Mouse (Mus musculus): ENCODE results near the gene Cstad. TPM values are rescaled to one million over a fixed set of nuclear protein-coding genes. Genes with fewer than 3 reads are reported as not detected.

Cstad gene
- 1.6 and 4.4 TPM in 2 replicates for total RNA-seq (2021)
- long read RNA-seq, result 0 reads

DNA sequence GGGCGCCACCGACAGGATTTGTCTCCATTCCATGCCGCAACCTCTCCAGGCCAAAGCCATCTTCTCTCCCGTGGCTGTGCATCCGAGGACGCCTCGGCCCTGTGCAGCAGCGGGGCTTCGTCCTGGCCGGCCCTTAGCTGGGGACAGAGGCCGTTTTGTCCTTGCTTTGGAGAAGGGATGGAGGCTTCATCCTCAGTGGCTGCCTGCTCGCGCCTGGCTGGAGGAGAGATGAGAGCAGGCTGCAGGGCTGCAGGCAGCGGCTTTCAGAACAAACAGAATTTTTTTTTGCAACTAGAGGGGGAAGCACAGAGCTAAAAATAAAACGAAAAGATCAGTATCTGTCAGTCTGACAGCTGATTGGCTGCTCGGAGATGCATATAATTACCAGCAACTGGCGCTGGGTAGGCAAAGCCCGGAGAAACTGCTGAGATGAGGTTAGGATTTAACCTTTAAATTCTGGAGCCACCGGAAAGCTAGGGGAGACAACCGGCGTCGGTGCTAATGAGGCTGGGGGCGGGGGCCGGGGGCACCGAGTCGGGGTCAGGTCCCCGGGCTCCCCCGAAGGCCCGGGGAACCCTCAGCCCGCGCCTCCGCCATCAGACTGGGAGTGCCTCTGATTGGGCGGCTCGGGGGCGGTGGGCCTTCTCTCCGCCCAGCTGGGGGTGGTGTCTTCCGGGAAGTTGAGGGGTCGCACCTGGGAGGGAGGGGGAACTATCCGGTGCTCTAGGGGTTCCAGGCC is at the start of gene Cstad:
Gene Cstad, plus strand, starts transcription at position 400 of the 739 bp plus-strand sequence.
- DNase-seq, result peak; percentile 71

DNA sequence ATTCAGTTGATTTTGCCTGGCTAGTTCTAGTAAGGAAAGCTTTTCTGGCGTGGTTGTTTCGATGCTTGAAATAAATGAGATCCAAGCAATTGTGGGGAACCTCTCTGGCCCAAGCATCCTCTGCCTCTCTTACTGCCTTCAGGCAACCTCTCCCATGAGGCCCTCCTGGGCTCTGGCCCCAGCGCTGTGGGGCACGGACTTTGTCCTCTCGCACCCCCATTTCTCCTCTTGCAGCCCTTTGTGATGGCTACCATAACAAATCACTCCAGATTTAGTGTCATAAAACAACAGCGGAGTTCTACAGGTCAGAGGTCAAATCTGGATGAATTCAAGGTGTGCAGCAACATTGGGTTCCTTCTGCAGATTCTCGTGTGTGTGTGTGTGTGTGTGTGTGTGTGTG is 49.1 kb upstream of the Cstad start:
- DNase-seq, result no peak

DNA sequence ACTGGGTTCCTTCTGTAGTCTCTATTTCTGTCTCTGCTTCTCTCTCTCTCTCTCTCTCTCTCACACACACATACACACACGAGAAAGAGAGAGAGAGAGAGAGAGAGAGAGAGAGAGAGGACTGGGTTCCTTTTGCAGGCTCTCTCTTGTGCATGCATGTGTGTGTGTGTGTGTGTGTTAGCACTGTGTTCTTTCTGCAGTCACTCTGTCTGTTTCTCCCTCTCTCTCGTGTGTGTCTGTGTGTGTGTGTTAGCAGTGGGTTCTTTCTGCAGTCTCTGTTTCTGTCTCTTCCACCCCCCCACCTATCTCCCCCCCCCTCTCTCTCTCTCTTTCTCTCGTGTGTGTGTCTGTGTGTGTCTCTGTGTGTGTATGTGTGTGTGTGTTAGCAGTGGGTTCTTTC is 48.6 kb upstream of the Cstad start:
- no peak for DNase-seq

DNA sequence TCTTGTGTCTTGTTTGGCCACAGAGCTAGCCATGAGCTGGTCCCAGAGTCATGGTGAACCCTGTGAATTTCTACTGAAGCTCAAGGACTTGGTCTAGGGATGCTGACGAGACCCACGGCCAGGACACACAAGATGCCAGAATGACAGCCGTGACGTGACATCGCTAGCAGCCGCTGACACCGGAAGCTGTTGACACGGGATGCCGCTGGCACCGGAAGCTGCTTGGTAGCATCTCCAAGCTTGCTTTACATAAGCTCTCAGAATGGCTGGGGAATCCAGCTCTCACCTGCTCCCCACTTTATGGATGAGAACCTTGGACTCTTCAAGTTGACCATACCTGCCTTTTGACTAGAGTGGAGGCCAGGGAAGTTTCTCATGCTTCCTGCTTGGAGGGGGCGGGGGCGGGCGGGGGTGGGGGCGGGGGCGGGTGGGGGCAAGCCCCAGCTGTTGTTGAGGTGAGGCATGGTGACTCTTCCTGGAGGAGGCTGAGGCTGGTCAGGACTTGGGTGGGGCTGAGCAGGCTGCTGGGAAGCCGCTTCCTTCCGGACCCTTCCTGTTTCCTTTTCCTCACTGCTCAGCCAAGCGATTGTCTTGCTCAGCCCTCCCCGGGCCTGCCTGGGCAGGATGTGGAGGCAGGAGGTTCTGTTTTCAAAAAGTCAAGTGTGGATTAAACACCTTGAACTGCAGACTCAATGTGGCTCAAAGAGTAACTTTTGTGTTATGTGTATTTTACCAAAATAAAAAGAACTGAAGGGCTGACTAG is 47.2 kb upstream of the Cstad start:
- peak; percentile 39 for DNase-seq

DNA sequence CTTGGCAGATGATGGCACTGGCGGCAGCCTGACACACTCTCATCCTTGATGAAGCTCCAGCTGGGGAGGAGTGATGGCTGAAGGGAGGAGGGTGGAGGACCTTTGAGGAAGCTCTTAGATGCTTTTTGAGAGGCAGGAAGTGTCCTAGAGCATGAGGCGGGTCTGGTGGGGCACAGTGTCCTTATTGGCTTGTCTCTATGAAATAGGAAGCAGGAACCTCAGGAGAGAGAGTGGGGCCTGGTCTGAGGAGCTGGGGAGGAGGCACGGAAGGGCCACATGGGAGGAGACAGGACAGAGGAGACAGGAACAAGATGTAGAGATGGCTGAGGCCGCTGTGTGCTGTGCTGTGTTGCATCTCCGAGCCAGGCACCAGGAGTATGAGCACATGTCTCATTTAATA is 43.3 kb upstream of the Cstad start:
- no peak for DNase-seq

DNA sequence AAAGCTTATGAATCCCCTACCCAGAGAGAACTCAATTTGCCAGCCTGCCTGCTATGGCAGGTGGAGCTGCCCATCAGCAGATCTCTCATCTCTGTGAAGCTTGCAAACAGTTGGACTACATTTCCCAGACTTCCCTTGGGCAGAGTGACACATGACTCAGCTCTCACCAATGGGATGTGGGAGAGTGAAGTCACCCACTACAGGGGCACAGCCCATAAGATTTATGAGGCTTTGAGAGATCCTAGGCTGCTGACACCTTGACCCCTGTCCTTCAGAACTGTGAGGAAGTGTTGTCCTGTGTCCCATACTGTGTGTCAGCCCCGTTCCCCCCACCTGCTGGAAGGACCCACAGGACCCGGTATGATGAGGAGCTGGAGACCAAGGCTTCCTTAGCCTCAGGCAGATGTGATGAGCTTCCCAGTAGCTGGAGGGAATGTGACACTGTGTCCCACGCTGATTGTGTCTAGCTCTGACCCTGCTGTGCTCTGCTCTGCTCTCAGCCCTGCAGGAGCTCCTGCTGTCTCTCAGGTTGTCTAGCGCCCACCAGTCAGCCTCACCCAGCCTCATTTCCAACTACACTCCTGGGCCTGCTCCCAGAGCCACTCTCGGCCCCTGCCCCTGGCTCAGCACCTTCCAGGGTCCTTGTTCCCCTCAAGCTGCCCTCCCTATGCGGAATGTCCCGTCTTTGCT is 40.8 kb upstream of the Cstad start:
- peak; percentile 15 for DNase-seq

DNA sequence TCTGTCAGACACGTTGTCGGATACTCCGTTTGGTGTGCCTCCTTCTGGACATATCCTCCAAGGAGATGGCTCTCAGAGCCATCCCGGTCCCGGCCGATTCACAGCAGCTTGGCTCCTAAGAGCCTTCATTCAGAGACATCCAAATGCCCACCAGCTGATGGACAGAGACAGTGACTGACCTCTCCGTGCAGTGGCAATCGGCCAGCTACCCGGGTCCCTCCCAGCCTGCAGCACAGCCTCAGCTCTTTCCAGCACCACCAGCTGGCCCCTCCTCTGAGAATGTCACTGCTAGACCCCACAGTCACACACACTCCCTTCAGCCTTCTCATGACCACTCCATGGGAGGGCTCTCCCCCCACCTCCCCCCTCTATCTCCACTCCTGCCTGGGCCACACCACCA is 39.6 kb upstream of the Cstad start:
- DNase-seq, result no peak

DNA sequence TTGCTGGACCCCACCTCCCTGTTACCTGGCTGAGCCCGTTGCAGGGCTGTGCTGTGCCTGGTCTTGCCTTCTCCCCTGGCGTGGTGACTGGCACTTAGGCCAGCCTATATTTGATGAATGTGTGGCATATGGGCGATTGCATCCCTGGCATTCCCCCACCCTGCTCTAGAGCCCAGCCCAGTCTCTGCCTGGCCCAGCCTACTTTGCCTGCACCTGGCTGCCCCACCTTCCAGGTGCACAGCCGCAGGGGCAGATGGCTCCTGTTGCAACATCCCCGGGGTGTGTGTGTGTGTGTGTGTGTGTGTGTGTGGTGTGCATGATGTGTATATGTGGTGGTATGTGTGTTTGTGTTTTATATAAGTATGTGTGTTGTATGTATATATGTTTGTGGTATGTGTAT is 38.3 kb upstream of the Cstad start:
- DNase-seq, result no peak

DNA sequence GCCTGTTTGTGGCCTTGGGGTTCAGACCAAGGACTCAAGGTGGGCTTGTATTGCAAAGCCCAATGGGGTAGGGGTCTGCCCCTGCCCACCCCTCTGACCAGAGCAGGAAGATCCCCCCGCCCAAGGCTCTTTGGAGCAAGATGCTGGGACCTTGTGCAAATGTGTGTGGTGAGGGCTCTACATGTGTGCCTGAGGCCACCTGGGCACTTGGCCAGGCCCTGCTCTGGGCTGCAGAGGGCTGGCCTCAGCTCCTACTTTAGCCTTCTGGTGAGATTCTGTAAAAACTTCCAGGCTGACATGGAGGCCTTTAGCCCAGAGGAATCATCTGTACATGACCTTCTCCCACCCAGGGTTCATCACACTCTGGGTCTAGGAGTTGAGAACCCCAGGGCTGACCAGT is 35.3 kb upstream of the Cstad start:
- DNase-seq, result no peak

DNA sequence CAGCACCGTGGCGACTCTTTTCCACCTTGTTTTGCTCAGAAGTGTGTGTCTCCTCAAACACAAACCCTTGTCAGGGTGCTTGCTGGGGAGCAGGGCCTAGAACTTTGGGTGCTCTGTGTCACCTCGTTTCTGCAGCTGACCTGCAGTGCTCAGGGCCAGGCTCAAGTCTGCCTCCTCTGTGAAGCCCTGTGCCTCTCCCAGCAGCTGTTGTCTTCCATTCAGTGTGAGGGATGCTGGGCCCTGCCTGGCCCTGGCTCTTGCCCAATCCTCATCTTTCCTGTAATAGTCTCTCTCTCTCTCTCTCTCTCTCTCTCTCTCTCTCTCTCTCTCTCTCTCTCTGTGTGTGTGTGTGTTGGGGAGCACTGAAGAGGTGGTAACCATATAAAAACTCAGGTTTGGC is 32.3 kb upstream of the Cstad start:
- DNase-seq, result no peak

DNA sequence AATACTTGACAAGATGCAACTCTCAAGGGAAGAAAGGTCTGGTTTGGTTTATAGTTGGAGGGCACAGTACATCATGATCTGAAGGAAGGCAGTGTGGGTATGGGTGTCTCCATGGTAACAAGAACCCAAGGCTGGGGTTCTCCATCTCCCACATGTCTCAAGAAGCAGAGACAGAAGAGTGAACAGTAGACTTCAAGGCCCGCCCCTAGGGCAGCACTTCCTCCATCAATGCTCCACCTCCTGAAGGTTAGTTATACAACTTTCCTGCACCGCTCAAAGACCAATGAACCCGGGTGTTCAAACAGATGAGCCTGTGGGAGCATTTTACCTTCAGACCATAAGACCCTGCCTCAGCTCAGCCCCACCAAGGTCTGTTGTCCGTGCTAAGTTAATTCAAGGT is 23.2 kb upstream of the Cstad start:
- DNase-seq, result no peak

DNA sequence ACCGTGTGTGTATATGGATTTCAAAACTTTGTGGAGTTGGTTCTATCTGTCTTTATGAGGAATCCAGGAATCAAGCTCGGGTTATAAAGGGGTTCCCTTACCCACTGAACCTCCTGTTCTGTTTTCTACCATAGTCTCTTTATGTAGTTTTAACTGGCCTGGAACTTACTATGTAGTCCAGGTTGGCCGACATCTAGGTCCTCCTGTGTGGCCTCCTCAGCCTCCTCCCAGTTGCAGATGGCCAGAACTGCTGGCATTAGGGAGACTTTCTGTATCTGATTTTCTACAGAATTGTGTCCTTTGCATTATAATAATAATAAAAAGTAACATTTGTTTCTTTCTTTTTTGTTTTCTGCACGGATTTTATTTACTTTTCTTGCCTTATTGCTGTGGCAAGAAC is 21.3 kb upstream of the Cstad start:
- no peak for DNase-seq

DNA sequence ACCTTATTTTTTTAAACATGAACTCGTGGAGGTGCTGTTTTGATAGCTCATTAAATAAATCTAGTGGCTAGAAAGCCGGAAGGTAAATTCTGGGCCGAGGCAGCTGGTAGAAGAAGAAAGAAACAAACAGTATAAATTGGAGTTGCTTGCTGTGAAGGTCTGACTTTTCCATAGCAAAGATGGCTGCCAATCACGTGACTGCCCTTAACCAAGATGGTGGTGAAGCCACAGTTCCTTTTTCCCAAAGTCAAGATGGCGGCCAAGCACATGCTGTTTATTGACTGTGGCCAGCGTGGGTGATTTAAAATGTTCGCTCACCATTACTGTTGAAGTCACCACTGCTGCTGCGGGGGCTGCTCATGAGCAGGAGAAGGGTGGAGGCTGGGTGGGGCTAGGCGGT is 17.8 kb upstream of the Cstad start:
- DNase-seq, result no peak

DNA sequence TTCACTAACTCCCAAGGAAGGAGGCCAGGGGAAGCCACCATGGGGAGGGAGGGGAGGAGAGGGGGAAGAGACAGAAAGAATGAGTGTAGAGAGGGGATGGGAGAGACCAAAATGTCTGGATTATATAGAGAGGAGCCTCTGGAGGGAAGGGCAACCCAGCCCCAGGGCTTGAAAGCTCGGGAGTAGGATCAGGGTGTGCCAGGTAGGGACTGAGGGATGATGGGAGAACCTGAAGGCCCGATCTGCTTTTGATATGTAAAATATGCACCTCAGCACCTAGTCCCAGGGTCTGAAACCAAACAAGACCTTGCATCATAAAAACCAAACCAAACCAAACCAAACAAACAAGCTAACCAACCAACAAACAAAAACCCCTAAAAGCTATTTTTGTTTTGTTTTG is 16.8 kb upstream of the Cstad start:
- no peak for DNase-seq

DNA sequence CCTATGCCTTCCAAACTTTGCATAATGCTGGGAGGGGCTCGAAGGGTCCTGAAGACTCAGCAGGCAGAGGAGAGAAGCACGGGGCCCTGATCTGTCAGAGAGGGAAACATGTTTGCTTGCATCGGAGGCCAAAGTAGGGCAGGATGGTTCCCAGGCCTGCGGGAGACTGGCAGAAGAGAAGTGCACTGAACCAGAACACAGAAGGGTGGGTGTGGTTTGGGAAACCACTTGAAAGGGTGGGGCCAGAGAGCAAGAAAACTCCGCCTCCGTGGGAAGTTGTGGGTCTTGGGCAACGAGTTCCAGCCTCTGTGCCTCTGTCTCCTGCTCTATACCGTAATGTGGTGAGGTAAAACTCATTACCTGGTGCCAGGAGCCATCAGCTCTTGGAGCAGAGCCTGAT is 7.7 kb upstream of the Cstad start:
- no peak for DNase-seq

DNA sequence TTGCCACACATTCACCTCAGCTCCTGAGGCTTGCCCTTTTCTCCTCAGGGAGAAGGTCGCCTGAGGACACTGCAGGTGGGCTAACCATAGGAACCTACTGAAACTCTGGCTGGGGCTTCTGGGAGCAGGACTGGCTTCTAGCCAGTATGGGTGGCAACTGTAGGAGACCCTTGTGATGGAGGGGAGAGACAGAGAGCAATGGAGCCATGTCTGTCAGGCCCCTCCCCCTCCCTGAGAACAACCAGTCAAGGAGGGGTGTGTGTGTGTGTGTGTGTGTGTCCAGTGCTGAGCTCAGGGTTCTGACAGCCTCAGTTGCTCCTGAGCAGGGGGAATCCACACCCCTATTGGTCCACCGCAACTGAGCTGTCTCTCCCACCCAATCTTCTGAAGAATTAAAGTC is 7.2 kb upstream of the Cstad start:
- no peak for DNase-seq

DNA sequence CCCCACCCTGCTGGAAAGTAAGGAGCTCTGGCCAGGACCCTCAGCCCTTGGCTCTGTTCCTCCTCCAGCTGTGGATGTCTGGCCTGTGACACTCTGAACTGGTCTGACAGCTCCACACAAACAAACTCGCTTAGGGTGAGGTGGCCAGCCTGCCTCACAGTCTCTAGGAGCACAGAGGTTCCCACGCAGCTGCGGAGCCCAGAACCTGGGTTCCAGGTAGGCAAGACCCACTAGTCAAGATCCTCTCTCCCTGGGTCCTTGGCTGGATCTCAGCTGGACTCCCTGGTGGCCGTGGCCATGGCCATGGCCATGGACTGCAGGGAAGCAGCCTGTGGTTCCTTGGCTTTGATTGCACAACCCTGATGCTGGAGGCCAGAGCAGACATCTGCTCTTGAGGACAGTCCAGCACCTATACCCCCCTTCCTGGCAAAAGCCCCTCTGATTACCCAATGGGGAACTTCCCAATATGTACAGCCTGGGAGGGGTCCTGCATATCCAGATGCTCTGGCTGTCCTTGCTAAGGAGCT is 5.8 kb upstream of the Cstad start:
- no peak for DNase-seq

DNA sequence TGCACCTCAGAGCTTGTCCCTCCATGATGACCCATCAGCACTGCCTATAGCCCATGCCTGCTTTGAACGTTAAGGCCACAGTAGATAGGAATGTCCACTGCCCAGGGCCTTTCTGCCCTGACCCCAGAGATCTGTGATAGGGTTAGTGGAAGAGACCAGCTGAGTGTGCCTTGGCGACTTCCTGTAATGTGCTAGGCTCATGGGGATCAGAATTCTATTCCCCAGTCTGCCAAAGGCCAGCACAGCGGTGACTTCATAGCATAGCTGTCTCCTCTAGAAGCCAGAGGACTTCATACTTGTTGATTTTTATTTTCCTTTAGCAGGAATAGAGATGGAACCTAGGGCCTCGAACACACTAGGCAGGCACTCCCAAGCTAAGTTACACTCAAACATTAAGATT is 5.1 kb upstream of the Cstad start:
- DNase-seq, result no peak

DNA sequence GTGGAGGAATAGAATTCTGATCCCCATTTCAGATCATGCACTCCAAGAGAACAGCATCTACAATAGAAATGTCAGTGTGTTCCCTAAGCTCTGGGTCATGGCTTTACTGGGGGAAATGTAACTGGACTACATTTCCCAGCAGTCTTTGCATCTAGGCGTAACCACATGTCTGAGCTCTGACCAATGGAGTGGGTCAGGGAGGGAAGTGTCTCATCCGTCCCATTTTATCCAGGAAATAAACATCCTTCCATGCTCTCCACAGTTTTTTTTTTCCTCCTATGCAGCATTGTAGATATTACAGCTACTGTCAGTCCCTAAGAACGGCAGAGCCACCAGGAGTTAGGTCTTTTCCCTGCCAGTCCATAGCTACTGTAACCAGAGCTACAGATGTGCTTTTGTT is 3.9 kb upstream of the Cstad start:
- DNase-seq, result no peak

DNA sequence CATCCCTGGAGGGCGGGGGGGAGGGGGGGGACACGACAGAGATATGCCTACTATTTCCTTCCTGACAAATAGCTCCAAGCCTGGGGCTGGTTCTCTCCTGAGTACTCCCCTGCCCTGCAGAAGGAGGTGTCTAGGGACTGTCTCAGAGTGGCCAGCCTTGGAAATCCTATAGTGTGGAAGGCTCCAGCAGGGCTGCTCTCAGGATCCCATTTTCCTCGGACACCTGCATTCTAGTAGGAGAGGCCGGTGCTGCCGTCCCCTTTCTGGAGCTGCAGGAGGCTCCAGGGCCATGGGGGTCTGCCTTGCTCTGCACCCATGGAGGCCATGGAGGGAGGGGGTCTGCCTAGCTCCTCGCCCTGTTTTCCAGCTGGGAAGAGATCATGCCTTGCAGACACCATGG is 2.4 kb upstream of the Cstad start:
- no peak for DNase-seq

DNA sequence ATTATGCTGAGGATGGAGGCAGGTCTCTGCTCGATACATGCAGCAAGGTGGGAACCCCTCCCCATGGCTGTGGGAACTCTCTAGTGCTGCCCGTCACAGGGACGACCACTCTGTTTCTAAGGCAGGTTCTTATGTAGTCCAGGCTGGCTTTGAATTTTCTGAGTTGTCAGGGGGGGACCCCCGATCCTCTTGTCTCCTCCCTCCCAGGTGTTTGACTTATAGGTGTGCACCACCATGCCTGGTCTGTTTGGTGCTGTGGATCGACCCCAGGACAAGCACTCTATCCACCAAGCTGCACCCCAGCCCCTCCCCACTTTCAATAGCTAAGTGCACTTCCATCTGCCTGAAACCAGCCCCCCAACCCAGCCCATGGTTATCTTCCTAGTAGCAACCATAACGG is 1.9 kb upstream of the Cstad start:
- no peak for DNase-seq

DNA sequence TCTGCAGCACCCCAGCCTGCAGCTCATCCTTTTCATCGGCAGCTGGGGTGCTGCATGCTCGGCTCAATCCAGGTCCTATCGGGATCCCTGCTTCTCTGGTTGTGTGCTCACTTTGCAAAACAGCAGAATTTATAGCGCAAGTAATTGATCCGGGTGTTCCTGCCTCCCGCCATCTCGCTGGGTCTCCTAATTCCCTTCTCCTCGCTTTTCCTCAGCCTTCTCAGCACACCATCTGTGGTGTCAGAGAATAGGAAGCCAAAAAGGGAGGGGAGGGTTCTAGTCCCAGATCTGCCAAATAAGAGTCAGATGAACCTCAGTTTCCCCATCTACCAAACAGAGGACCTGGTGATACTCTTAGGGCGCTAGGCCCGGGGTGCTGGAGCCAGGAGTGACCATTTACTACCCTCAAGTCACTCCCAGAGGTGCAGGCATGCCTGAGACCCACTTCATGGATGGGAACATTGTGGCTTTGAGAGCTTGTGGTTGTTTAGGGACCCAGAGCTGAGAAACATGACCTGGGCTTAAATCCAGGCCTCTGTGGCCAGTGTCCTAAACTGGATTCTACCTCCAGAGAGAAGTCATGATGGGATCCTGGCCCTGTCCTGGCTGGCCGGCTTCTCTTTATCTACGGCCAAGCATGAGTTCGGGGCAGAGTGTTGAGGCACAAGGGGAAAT is 1.1 kb upstream of the Cstad start:
- DNase-seq, result no peak

DNA sequence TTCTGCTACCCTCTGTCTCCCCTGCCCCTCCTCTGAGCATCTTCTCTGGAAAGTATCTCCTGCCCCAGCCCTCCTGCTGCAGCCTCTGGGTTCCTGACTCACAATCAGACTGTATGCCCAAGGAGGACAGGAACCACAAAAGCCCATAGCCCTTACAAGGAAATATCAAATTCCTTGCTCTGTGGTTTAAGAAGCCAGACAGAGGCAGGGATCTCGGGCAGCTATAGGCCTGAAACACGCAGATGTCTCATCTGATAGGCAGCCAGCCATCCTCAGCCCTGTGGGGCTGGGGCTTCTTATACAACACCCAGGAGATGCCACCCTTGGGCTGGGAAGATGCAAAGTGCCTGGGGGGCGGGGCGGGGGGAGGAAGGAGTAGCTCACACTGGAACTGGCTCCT is 956 bp downstream of the Cstad start:
- DNase-seq, result no peak
